Mouse (Mus musculus) lung, embryonic 14.5 days (tissue): ENCODE measurements around the gene Trafd1. TPM values are rescaled to one million over a fixed set of nuclear protein-coding genes. Genes with fewer than 3 reads are reported as not detected.
A peak's percentile ranks its signal among the peaks of the same experiment; 100 is the strongest.
"Not testable (repeated sequence)": the region's sequence is repeated elsewhere in the genome, so short reads cannot be mapped to it uniquely, and the experiment has no call there.

Experiments
- ATAC-seq: fragments of 200-750 bp; cut with Nextera tagmentation; 2 replicates; pipeline ENCODE4 v1.8.0; 2017; ENCODE audit warnings: mild to moderate bottlenecking, moderate TSS enrichment, moderate library complexity; ENCODE audit not compliant: insufficient read depth
- DNase-seq: peaks from one replicate; pipeline ENCODE4 v3.0.0-alpha.2; 2015
- H3K27ac ChIP-seq: fragments of 300-500 bp; sonication (generic); 2 replicates; pipeline ENCODE4 v1.5.1; 2014; ENCODE audit warnings: low read depth, mild to moderate bottlenecking, moderate library complexity
- H3K27me3 ChIP-seq: fragments of 300-500 bp; sonication (generic); 2 replicates; pipeline ENCODE4 v1.6.1; 2014; ENCODE audit warnings: low read length, control low read depth; ENCODE audit not compliant: insufficient read depth
- H3K36me3 ChIP-seq: fragments of 300-500 bp; sonication (generic); 2 replicates; pipeline ENCODE4 v1.6.1; 2014; ENCODE audit warnings: control low read depth; ENCODE audit not compliant: insufficient read depth
- H3K4me1 ChIP-seq: fragments of 300-500 bp; sonication (generic); 2 replicates; pipeline ENCODE4 v1.6.1; 2014; ENCODE audit warnings: antibody characterized with exemption, control low read depth; ENCODE audit not compliant: insufficient read depth
- H3K4me2 ChIP-seq: fragments of 300-500 bp; sonication (generic); 2 replicates; pipeline ENCODE4 v1.6.1; 2014; ENCODE audit warnings: mild to moderate bottlenecking
- H3K4me3 ChIP-seq: fragments of 300-500 bp; sonication (generic); 2 replicates; pipeline ENCODE4 v1.5.1; 2014; ENCODE audit warnings: low read depth, low read length
- H3K9ac ChIP-seq: fragments of 300-500 bp; sonication (generic); 2 replicates; pipeline ENCODE4 v1.6.1; 2014
- H3K9me3 ChIP-seq: fragments of 300-500 bp; sonication (generic); 2 replicates; pipeline ENCODE4 v1.6.1; 2016; ENCODE audit warnings: low read depth, low read length, control low read depth
- CTCF ChIP-seq: IDR thresholded peaks from 2 replicates; pipeline ENCODE4 v1.5.1; 2016; ENCODE audit warnings: antibody characterized with exemption, low read depth
- WGBS: fragments of 180-500 bp; shearing (Covaris S2); extraction: QIAGEN DNeasy Blood & Tissue Kit; methylation state at CpG from one replicate; pipeline ENCODE4 v1.1.7; 2014; 5-methylcytosine and 5-hydroxymethylcytosine counted together
- polyA plus RNA-seq: library from polyadenylated mRNA; unstranded; fragments of >200 nt; fragmentation: Nextera tagmentation; extraction: Ambion mirVana; gene quantifications from 2 replicates; pipeline ENCODE4 v1.2.1, GENCODE M21; 2014

The Trafd1 gene
- polyA plus RNA-seq, 1 experiment from 2014 or later = 60.8 TPM

DNA sequence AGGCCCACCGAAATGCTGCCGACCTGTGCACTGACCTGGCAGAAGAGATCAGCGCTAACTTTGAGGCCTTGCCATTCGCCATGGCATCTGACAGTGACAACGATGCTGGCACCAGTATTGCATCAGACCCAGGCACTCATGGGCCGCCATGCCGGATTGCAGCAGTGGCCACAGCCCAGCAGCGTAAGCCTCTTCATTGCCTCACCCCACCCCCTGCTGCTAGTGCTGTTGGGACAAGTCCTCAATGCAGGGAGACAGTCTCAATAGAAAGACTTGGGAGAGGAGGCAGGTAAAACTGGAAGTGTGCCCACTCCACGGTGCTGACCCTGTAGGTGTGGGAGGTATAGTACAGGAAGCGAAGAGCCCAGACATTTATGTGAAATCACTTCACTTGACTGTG is 53.7 kb downstream of the Trafd1 start:
- WGBS = 92% methylated on average over 10 of the region's 10 CpGs
- no peaks in the 10 kb centered on the region for H3K27me3 ChIP-seq
- H3K27ac ChIP-seq = no peak overlapping the region
- no peak overlapping the region for H3K9ac ChIP-seq
- no peaks in the 10 kb centered on the region for H3K9me3 ChIP-seq
- peaks cover 82% of the 10 kb centered on the region for H3K36me3 ChIP-seq
- no peak overlapping the region for H3K4me3 ChIP-seq
- H3K4me2 ChIP-seq = no peak overlapping the region
- no peak for ATAC-seq
- TF ChIP-seq CTCF = no peak
- no peak for DNase-seq
- no peaks in the 10 kb centered on the region for H3K4me1 ChIP-seq

DNA sequence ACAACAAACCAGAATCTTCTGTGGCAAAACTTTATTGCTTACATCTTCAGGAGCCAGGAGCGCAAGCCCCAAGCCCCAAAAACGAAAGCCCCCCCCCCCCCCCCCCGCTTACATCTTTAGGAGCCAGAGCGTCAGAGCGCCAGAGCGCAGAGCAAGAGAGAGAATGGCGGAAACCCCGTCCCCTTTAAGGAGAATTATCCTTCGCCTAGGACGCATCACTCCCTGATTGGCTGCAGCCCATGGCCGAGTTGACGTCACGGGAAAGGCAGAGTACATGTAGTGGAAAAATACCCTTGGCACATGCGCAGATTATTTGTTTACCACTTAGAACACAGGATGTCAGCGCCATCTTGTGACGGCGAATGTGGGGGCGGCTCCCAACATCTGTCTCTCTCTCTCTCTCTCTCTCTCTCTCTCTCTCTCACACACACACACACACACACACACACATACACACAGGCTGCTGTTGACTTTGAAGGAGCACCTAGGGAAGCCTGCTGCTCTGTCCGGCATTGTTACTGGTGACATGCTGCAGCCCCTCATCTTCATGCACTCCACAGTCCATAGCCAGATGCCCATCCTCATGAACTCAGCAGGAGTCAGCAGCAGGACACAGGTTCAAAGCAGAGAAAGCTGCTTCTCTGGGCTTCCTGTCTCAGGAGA is 55.1 kb downstream of the Trafd1 start:
- H3K9me3 ChIP-seq, H3K4me1 ChIP-seq, H3K27me3 ChIP-seq, H3K9ac ChIP-seq: not testable (repeated sequence)
- ATAC-seq = peak; percentile 56; the same call in 1 of the 2 replicates
- WGBS = 62% methylated on average over 11 of the region's 19 CpGs
- Histone ChIP-seq H3K4me3 (peak overlapping the region; percentile 10; the same call in 1 of the 2 replicates), H3K27ac (peak overlapping the region; percentile 62), H3K36me3 (peaks cover 78% of the 10 kb centered on the region), H3K4me2 (peak overlapping the region; percentile 42; the same call in 1 of the 2 replicates)
- peak; percentile 18 for DNase-seq

DNA sequence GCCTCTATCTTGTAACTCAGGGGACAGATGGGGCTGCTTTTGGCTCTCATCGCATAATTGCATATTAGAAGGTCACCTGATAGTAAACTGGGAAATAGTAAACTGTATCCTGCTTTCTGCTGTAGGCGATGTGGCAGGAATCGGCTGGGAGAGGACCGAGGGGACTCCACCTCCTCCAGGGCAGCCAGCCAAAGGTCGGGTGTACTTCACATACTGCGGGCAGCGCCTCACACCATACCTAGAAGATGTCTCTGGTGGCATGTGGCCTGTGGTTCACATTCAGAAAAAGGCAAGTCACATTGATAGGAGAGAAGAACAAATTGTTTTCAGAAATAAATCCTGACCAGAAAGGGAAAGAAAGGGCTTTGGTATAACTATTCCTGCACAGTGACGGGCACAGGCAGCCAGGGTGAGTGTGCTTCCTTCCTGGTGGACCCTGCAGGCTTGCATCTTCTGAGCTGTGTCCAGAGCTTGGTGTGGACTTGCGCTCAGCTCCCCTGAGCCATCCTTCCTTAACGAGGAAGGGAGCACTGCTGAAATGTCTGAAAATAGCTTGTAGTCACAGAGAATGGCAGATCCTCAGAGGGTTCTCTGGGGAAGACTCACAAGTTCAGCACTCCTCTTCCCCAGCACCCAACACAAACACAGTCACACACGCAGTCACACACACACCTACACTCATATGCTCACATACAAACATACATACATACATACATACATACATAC is 55.9 kb downstream of the Trafd1 start:
- Histone ChIP-seq H3K4me3 (peak overlapping the region; percentile 10; the same call in 1 of the 2 replicates), H3K9ac (peak overlapping the region; percentile 33; the same call in 1 of the 2 replicates), H3K27me3 (no peaks in the 10 kb centered on the region), H3K4me2 (peak overlapping the region; percentile 42), H3K36me3 (peaks cover 78% of the 10 kb centered on the region), H3K9me3 (no peaks in the 10 kb centered on the region), H3K4me1 (no peaks in the 10 kb centered on the region), H3K27ac (peak overlapping the region; percentile 61; the same call in 1 of the 2 replicates)
- DNase-seq (peak; percentile 45), ATAC-seq (peak; percentile 21; the same call in 1 of the 2 replicates)
- 65% methylated on average over 11 of the region's 11 CpGs for WGBS
- TF ChIP-seq CTCF = no peak

GRCm38 (mm10) chr5:121326079-121326805 is 59.2 kb downstream of the Trafd1 start:
- H3K4me3 ChIP-seq = no peak overlapping the region
- H3K27ac ChIP-seq = no peak overlapping the region
- 87% methylated on average over 14 of the region's 14 CpGs for WGBS
- no peak for DNase-seq
- H3K4me1 ChIP-seq = no peaks in the 10 kb centered on the region
- no peaks in the 10 kb centered on the region for H3K9me3 ChIP-seq
- no peak for TF ChIP-seq CTCF
- no peak overlapping the region for H3K4me2 ChIP-seq
- no peak for ATAC-seq
- H3K27me3 ChIP-seq = no peaks in the 10 kb centered on the region
- H3K36me3 ChIP-seq = peaks cover 81% of the 10 kb centered on the region
- H3K9ac ChIP-seq = no peak overlapping the region

Other genes with a start within 250 kb of the Trafd1 start
- gene Ptpn11, start 194.2 kb downstream of the Trafd1 start, polyA plus RNA-seq = 25.6 and 26.6 TPM in 2 replicates
- 673 and 709 TPM in 2 replicates for gene Rpl6, start 181.2 kb downstream of the Trafd1 start, polyA plus RNA-seq
- gene Hectd4, start 165.4 kb downstream of the Trafd1 start, polyA plus RNA-seq = 6.8 and 7.1 TPM in 2 replicates
- gene Naa25, start 12.3 kb upstream of the Trafd1 start, polyA plus RNA-seq = 42.8 and 43.5 TPM in 2 replicates
- gene Tmem116, start 66.3 kb upstream of the Trafd1 start, polyA plus RNA-seq = 1.7 and 2.0 TPM in 2 replicates
- gene Erp29, start 66.9 kb upstream of the Trafd1 start, polyA plus RNA-seq = 117 TPM in 2 replicates
- 0.11 TPM in 1 of 2 replicates, not detected in the other for gene Adam1b, start 117.8 kb upstream of the Trafd1 start, polyA plus RNA-seq
- 1.6 and 1.7 TPM in 2 replicates for gene Adam1a, start 159.8 kb upstream of the Trafd1 start, polyA plus RNA-seq
- gene Gm42878, start 159.8 kb upstream of the Trafd1 start, polyA plus RNA-seq = not detected in 2 replicates
- gene Mapkapk5, start 160.3 kb upstream of the Trafd1 start, polyA plus RNA-seq = 55.1 and 57.5 TPM in 2 replicates
- 123 and 125 TPM in 2 replicates for gene Aldh2, start 208.2 kb upstream of the Trafd1 start, polyA plus RNA-seq
- gene Acad12, start 233.3 kb upstream of the Trafd1 start, polyA plus RNA-seq = 1.7 and 1.8 TPM in 2 replicates